Mouse (Mus musculus): ENCODE data around the gene Ttc9c.

Ttc9c gene

DNA sequence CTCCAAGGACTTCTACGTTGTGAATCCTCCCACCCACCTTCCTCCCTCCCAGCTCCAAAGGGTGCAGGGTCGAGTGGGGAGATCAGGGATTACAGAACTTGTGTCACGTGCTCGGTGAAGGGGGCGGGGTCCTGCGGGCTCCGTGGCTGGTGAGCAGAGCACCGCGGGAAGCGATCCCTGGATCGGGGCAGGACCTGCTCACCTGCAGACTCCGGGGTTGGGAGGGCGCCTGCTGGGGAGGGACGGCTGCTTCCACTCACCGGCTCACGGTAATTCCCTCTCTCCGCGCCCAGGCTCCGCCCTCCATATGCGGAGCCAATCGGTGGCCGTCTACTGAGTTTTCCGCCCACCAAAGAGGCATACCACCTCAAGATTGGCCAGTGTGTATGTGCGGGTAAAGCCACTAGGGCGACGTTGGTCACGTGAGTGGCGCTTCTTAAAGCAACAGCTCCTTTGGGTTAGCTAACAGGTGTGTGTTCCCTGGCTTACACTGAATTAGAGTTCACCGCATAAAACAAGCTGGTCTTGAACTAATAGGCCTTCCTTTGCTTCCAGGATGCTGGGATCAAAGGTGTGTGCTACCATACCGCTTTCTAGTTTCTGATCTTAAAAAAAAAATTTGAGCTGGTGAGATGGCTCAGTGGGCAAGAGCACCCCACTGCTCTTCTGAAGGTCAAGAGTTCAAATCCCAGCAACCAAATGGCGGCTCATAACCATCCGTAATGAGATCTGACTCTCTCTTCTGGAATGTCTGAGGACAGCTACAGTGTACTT lies 32.9 kb downstream of the Ttc9c start, which contains the start of gene Taf6l:
Gene Taf6l (minus strand): TSS at position 410 of the 774 bp plus-strand sequence.
- in situ Hi-C loops (cut with MboI, MseI), result no loop called here

DNA sequence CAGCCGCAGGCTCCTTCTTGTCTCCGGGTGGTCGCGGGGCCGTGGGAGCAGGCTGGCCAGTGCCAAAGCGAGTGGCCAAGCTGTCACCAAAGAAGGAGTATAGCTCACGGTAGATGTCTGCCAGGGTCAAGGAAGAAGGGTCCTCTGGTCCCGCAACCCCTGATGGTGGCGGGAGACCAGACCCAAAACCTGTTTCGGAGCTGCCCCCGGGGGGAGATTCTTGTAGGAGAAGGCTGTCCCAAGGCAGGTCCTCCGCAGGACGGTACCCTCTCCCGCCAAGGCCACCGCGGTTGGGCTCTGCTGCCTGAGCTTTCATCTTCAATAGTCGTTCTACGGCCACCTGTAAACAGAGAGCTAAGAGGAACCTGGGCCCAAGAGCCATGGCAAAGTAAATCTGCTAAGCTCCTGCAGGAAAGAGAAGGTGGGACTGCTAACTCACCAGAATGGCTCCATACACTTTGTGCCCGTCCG lies 44.1 kb downstream of the Ttc9c start:
- in situ Hi-C loops (cut with MboI, MseI), result loop anchor here (5.0 to 25.0 kb wide), 2 partner anchors 42 to 1962 kb away; partner anchors contain the start of genes Cd5 and Ttc9c

DNA sequence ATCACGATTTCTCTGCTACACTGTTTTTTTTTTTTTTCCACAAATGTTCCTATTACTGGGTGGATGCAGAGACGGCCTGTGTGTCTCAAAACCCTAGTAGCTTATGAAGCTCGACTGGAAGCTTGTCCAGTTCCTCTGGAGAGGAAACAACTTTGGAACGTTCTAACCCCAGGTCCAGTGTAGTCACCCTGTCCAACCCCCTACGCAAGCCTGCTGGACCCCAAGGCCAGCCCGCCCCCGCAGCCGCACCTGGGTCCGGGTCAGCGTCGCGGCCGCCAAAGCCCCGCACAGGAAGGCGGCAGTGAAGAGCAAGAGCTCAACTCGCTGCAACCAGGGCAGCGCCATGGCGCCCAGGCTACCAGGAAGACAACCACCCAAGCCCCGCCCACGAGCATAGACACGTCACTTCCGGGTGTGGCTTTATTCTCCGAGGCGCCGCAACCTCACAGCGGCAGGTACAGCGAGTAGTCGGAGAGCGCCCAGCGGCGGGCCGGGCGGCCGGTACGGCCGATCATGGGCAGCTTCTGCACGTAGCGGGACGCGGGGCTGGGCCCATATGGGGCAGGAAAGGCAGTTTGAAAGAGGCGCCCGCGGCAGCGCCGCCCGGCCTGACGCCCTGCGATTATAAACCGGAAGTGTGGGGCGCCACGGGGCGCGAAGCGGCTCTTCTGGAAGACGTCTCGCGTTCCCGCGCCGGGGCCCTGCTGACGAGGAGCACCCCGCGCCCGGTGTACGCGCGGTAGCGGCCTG lies 44.9 kb downstream of the Ttc9c start, which contains the start of gene Tmem179b:
Gene Tmem179b (minus strand): TSS at position 382 of the 750 bp plus-strand sequence.
- in situ Hi-C loops (cut with MboI, MseI), result loop anchor here (25.0 kb wide), 1 partner anchor 1963 kb away; the partner anchor contains the start of gene Cd5

DNA sequence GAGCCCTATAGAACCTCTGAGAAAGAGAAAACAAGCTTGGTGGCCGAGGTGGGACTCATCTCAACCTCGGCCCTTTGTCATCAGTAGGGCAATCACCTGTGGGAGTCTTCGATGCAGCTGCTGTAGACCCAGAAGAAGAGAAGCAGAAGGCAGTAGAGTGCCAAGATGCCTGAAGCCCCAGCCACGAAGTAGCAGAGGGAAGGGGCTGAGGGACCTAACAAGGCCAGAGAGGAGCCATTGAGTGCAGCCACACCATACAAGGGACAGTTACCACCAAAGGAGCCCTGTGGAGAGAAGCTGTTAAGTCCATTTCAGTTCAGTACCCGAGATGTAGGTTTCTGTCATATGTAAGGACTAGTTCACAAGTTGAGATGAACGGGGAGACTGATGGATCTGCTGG lies 45.7 kb downstream of the Ttc9c start:
- in situ Hi-C loops (cut with MboI, MseI), result loop anchor here (25.0 kb wide), 1 partner anchor 1964 kb away; the partner anchor contains the start of gene Cd5

DNA sequence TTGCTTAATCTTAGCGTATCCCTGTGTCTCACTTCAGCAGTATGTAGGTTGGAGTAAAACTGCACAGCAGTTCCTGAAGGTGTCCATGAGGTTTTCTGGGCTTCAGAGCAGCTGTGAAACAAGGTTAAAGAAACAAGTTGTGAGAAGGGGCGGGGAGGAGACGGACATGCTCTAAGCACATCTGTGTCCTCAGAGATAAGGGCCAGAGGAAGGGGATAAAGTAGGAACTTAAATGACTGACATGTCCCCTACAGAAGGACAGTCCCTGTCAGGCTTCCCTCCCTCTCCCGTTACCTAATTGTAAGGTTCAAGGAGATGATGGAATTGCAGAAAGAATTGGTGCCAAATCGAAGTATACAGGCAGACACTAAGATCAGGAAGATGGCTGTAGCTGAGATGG lies 46.1 kb downstream of the Ttc9c start:
- in situ Hi-C loops (cut with MboI, MseI), result loop anchor here (25.0 kb wide), 1 partner anchor 1964 kb away; the partner anchor contains the start of gene Cd5

DNA sequence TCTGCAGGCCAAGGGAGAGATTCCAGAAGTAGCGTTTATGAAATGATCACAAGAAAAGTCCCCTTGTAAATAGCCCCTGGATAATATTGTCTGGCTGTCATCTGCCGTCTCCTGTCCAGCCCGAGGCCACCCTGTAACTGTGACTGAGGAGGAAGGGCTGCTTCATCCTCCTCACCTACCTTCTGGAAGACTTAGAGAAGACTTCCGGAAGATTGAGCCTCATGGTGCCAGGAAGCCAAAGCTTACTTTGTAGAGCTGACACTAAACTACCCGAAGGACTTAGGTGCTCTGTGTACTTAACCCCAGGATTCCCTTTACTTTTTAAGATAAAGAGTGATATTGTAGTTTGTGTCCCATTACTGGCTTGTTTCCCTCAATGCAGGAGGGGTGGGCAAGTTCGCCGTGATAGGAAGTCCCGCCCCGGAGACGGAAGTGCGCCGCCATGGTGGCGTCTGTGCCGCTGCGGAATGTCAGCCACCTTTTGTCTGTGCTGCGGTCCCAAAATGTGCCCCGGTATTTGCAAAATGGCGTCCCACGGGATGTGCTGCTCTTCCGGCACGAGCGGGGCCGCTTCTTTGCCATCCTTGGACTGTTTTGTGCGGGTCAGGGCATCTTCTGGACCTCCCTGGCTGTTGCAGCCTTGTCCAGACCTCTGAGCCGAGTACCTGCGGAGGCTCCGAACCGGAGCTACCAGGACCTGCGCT lies 48.4 kb downstream of the Ttc9c start, which contains the start of gene Tmem223:
Gene Tmem223 (plus strand): TSS at position 430 of the 704 bp plus-strand sequence.
- in situ Hi-C loops (cut with MboI, MseI), result loop anchor here (25.0 kb wide), 1 partner anchor 1967 kb away; the partner anchor contains the start of gene Cd5

DNA sequence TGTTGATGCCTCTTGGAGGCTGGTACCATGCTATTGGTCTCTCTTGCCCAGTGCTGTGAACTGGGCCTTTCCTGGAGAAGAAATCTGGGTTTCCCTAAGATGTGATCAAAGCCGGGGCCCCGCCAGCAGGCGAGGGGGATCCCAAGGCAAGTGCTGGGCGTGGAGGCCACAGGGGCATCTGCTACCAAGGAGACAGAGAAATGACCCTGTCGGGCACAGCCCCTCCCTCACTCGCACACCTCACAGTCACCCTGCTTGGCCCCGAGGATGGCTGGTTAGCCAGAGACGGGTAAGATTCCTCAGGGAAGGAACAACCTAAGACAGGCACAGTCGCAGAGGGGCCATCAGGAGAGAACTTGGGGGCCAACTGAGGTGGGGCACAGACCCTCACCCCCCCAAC lies 53.6 kb downstream of the Ttc9c start:
- in situ Hi-C loops (cut with MboI, MseI), result loop anchor here (25.0 kb wide), 1 partner anchor 1972 kb away; the partner anchor contains the start of gene Cd5

DNA sequence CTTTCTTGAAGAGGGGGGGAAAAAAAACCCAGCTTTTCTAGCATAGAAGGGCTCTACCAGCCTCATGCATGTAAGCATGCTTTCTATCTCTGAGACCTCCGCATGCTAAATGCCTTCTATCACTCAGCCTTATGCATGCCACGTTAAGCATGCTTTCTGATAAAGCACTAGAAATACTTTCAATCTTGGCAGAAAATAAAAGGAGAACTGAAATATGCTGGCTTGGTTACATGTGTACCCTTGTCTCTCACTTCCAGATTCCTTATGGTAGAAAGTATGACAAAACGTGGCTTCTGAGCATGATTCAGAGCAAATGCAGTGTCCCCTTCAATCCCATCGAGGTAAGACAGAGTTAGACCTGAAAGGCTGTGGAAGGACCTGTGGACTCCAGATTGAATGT lies 55.9 kb downstream of the Ttc9c start:
- in situ Hi-C loops (cut with MboI, MseI), result loop anchor here (25.0 kb wide), 1 partner anchor 1974 kb away; the partner anchor contains the start of gene Cd5

DNA sequence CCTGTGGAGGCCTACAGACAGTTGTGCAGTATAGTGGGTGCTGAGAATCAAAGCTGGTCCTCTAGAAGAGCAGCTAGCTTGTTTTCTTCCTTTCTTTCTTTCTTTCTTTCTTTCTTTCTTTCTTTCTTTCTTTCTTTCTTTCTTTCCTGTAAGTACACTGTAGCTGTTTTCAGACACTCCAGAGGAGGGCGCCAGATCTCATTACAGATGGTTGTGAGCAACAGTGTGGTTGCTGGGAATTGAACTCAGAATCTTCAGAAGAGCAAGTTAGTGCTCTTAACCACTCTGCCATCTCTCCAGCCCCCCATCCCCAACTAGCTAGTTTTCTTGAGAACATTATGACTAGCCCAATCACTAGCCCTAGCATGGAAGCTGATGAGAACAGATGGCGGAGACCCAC lies 58.4 kb downstream of the Ttc9c start:
- in situ Hi-C loops (cut with MboI, MseI), result loop anchor here (25.0 kb wide), 1 partner anchor 1977 kb away; the partner anchor contains the start of gene Cd5
